Mouse (Mus musculus) layer of hippocampus, postnatal 25 days (tissue): ENCODE data around the gene Igfals. TPM values are rescaled to one million over a fixed set of nuclear protein-coding genes. Genes with fewer than 3 reads are reported as not detected.

Experiments
- DNase-seq, 2 experiments: peaks; one replicate each; pipeline ENCODE4 v3.0.0; 2022; ENCODE audit warnings: mixed read lengths in 2 of 2, low spot score in 1 of 2; ENCODE audit errors: extremely low spot score in 1 of 2
- total RNA-seq, 2 experiments: library from RNA; stranded (reverse); gene quantifications; 2 replicates each; pipeline ENCODE4 v1.2.3; 2021

The Igfals gene
- not detected for total RNA-seq

- DNase-seq: no peak
Measured at GRCm38 (mm10) chr17:24865776-24866175, at the start of gene Igfals. Gene Igfals, plus strand, starts transcription at chr17:24865997.

- DNase-seq: no peak
Measured at GRCm38 (mm10) chr17:24817503-24817902, 48.3 kb upstream of the Igfals start.

GRCm38 (mm10) chr17:24818172-24818571 lies 47.6 kb upstream of the Igfals start:
- DNase-seq: no peak

GRCm38 (mm10) chr17:24819469-24819868 lies 46.3 kb upstream of the Igfals start:
- DNase-seq: no peak

GRCm38 (mm10) chr17:24821351-24822280 lies 44.2 kb upstream of the Igfals start:
- DNase-seq: no peak

- DNase-seq: no peak
Measured at GRCm38 (mm10) chr17:24839842-24840241, 26.0 kb upstream of the Igfals start, which contains the start of gene Hagh. Gene Hagh, plus strand, starts transcription at chr17:24840143.

GRCm38 (mm10) chr17:24840341-24840740 lies 25.5 kb upstream of the Igfals start:
- no peak for DNase-seq

GRCm38 (mm10) chr17:24841133-24841532 lies 24.7 kb upstream of the Igfals start:
- DNase-seq: no peak

- DNase-seq: no peak
Measured at GRCm38 (mm10) chr17:24842631-24843030, 23.2 kb upstream of the Igfals start.

GRCm38 (mm10) chr17:24844525-24844924 lies 21.3 kb upstream of the Igfals start:
- no peak for DNase-seq

- DNase-seq: no peak
Measured at GRCm38 (mm10) chr17:24847386-24847785, 18.4 kb upstream of the Igfals start.

- DNase-seq: no peak
Measured at GRCm38 (mm10) chr17:24848600-24849031, 17.2 kb upstream of the Igfals start.

- DNase-seq: no peak
Measured at GRCm38 (mm10) chr17:24849733-24850064, 16.1 kb upstream of the Igfals start.

- peak; percentile 75 to 96 for DNase-seq
Measured at GRCm38 (mm10) chr17:24850065-24850772, 15.6 kb upstream of the Igfals start, which contains the start of gene Fahd1. Gene Fahd1, minus strand, starts transcription at chr17:24850364.

GRCm38 (mm10) chr17:24850773-24851127 lies 15.0 kb upstream of the Igfals start:
- DNase-seq: no peak

GRCm38 (mm10) chr17:24851381-24852125 lies 14.2 kb upstream of the Igfals start:
- DNase-seq: no peak

GRCm38 (mm10) chr17:24855838-24856464 lies 9.8 kb upstream of the Igfals start:
- DNase-seq: no peak

GRCm38 (mm10) chr17:24856589-24856988 lies 9.2 kb upstream of the Igfals start:
- no peak for DNase-seq

- no peak for DNase-seq
Measured at GRCm38 (mm10) chr17:24857831-24858470, 7.8 kb upstream of the Igfals start.

GRCm38 (mm10) chr17:24858967-24859366 lies 6.8 kb upstream of the Igfals start:
- DNase-seq: peak in 1 of 2 experiments; percentile 26
